Mouse (Mus musculus): ENCODE data around the gene Abhd5. TPM values are rescaled to one million over a fixed set of nuclear protein-coding genes. Genes with fewer than 3 reads are reported as not detected.
"Not testable (repeated sequence)": the region's sequence is repeated elsewhere in the genome, so short reads cannot be mapped to it uniquely, and the experiment has no call there.

The Abhd5 gene
- polyA plus RNA-seq (2014; fragmentation: Nextera tagmentation; extraction: Ambion mirVana) = 15.9 and 23.4 TPM in 2 replicates

- peak within 1 kb of the TSS; percentile 92 for H3K9ac ChIP-seq (ENCODE audit: low read depth, low read length)
- peak within 1 kb of the TSS; percentile 77 for H3K4me2 ChIP-seq
- H3K27ac ChIP-seq (ENCODE audit: low read depth, low read length) = peak within 1 kb of the TSS; percentile 79
- no peaks in the 10 kb centered on the region for H3K4me1 ChIP-seq (ENCODE audit: control insufficient read depth, insufficient read depth, low read length)
- under 1% methylated on average over 83 of the region's 84 CpGs for WGBS (ENCODE audit: insufficient replicate concordance)
- peak within 1 kb of the TSS; percentile 79 for H3K4me3 ChIP-seq (ENCODE audit: low read depth, low read length)
- no peaks in the 10 kb centered on the region for H3K9me3 ChIP-seq (replicated peaks; ENCODE audit: control insufficient read depth, low read length)
- peak; percentile 96 for ATAC-seq (replicated peaks; ENCODE audit: insufficient number of reproducible peaks, low FRiP score, low TSS enrichment)
- H3K27me3 ChIP-seq (ENCODE audit: control insufficient read depth, insufficient read depth, low read length) = no peaks in the 10 kb centered on the region
- H3K36me3 ChIP-seq (ENCODE audit: control insufficient read depth, insufficient read depth, low read length) = no peaks in the 10 kb centered on the region
Measured at GRCm38 (mm10) chr9:122351303-122352024, at the start of gene Abhd5. Gene Abhd5, plus strand, starts transcription at chr9:122351608.

DNA sequence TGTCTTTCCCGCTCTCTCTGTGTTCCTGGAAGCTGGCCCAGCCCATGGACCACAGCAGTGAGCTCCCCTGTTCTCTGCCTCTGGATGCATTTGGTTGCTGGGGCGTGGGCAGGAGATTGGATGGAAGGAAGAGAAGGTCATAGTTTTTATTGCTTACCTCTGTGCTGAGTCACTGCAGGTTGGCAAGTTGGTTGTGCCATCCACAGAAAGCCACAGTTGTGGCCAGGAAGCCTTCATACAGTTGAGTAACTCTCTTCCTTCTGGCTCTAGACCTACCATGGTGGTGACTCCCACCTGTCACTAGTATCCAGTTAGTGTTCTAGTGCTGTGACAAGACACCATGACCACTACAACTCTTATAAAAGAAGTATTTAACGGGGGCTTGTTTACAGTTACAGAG, 46.1 kb upstream of the Abhd5 start:
- 77% methylated on average over 3 of the region's 3 CpGs for WGBS (ENCODE audit: insufficient replicate concordance)
- no peak overlapping the region for H3K4me3 ChIP-seq (ENCODE audit: low read depth, low read length)

GRCm38 (mm10) chr9:122309013-122309980, 42.1 kb upstream of the Abhd5 start:
- ATAC-seq (replicated peaks; ENCODE audit: insufficient number of reproducible peaks, low FRiP score, low TSS enrichment) = no peak
- peak overlapping the region; percentile 25; the same call in 1 of the 2 replicates for H3K4me2 ChIP-seq
- H3K9me3 ChIP-seq (replicated peaks; ENCODE audit: control insufficient read depth, low read length) = no peaks in the 10 kb centered on the region
- H3K36me3 ChIP-seq (ENCODE audit: control insufficient read depth, insufficient read depth, low read length) = no peaks in the 10 kb centered on the region
- H3K4me1 ChIP-seq (ENCODE audit: control insufficient read depth, insufficient read depth, low read length) = peaks cover 9% of the 10 kb centered on the region
- H3K27ac ChIP-seq (ENCODE audit: low read depth, low read length) = no peak overlapping the region
- H3K27me3 ChIP-seq (ENCODE audit: control insufficient read depth, insufficient read depth, low read length) = no peaks in the 10 kb centered on the region
- H3K4me3 ChIP-seq (ENCODE audit: low read depth, low read length) = no peak overlapping the region
- WGBS (ENCODE audit: insufficient replicate concordance) = 53% methylated on average over 14 of the region's 14 CpGs
- no peak overlapping the region for H3K9ac ChIP-seq (ENCODE audit: low read depth, low read length)

More for the DNA sequence above, 46.1 kb upstream of the Abhd5 start:
- H3K4me1 ChIP-seq (ENCODE audit: control insufficient read depth, insufficient read depth, low read length) = peaks cover 9% of the 10 kb centered on the region
- ATAC-seq (replicated peaks; ENCODE audit: insufficient number of reproducible peaks, low FRiP score, low TSS enrichment) = no peak
- H3K4me2 ChIP-seq = no peak overlapping the region
- H3K9me3 ChIP-seq (replicated peaks; ENCODE audit: control insufficient read depth, low read length) = no peaks in the 10 kb centered on the region
- no peak overlapping the region for H3K9ac ChIP-seq (ENCODE audit: low read depth, low read length)
- no peaks in the 10 kb centered on the region for H3K36me3 ChIP-seq (ENCODE audit: control insufficient read depth, insufficient read depth, low read length)
- no peak overlapping the region for H3K27ac ChIP-seq (ENCODE audit: low read depth, low read length)
- no peaks in the 10 kb centered on the region for H3K27me3 ChIP-seq (ENCODE audit: control insufficient read depth, insufficient read depth, low read length)

GRCm38 (mm10) chr9:122310613-122311049, 40.8 kb upstream of the Abhd5 start:
- Histone ChIP-seq H3K9me3 (replicated peaks; ENCODE audit: control insufficient read depth, low read length) (no peaks in the 10 kb centered on the region), H3K27me3 (ENCODE audit: control insufficient read depth, insufficient read depth, low read length) (no peaks in the 10 kb centered on the region), H3K27ac (ENCODE audit: low read depth, low read length) (no peak overlapping the region), H3K4me1 (ENCODE audit: control insufficient read depth, insufficient read depth, low read length) (peaks cover 9% of the 10 kb centered on the region), H3K36me3 (ENCODE audit: control insufficient read depth, insufficient read depth, low read length) (no peaks in the 10 kb centered on the region), H3K9ac (ENCODE audit: low read depth, low read length) (peak overlapping the region; percentile 66), H3K4me2 (peak overlapping the region; percentile 54), H3K4me3 (ENCODE audit: low read depth, low read length) (peak overlapping the region; percentile 52)
- ATAC-seq (replicated peaks; ENCODE audit: insufficient number of reproducible peaks, low FRiP score, low TSS enrichment) = peak; percentile 79
- 7% methylated on average over 18 of the region's 19 CpGs for WGBS (ENCODE audit: insufficient replicate concordance)

- H3K27me3 ChIP-seq (ENCODE audit: control insufficient read depth, insufficient read depth, low read length) = no peaks in the 10 kb centered on the region
- ATAC-seq (replicated peaks; ENCODE audit: insufficient number of reproducible peaks, low FRiP score, low TSS enrichment) = no peak
- H3K9me3 ChIP-seq (replicated peaks; ENCODE audit: control insufficient read depth, low read length) = no peaks in the 10 kb centered on the region
- peaks cover 9% of the 10 kb centered on the region for H3K4me1 ChIP-seq (ENCODE audit: control insufficient read depth, insufficient read depth, low read length)
- WGBS (ENCODE audit: insufficient replicate concordance) = 72% methylated on average over 7 of the region's 7 CpGs
- peak overlapping the region; percentile 52 for H3K4me3 ChIP-seq (ENCODE audit: low read depth, low read length)
- H3K9ac ChIP-seq (ENCODE audit: low read depth, low read length) = peak overlapping the region; percentile 66
- H3K4me2 ChIP-seq = peak overlapping the region; percentile 54
- H3K27ac ChIP-seq (ENCODE audit: low read depth, low read length) = no peak overlapping the region
- H3K36me3 ChIP-seq (ENCODE audit: control insufficient read depth, insufficient read depth, low read length) = no peaks in the 10 kb centered on the region
Measured at GRCm38 (mm10) chr9:122311051-122311760, 40.2 kb upstream of the Abhd5 start.

DNA sequence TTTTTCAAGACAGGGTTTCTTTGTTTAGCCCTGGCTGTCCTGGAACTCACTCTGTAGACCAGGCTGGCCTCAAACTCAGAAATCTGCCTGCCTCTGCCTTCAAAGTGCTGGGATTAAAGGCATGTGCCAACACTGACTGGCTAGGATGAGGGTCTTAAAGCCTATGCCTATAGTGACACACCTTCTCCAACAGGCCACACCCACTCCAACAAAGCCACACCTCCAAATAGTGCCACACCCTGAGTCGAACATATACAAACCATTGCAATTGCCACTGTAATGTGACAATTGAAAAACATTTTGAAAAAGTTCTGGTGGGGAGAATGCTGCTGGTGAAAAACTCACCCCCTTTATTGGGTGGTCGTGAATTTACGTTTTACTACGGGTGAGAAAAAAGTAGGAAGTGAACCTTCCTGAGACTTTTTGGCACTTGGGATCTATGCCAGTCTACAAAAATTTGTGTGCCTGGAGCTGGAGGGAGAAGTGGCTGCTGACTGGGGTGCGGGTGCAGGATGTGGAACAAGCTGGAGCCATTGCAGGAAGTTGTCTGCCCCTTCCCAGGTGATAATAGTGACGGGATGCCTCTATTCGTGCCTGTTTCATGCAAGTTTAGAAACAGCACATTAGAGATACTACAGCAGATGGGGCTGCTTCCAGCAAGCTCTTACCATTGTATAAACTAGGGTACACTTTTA, 39.0 kb upstream of the Abhd5 start:
- H3K4me2 ChIP-seq = no peak overlapping the region
- H3K9ac ChIP-seq (ENCODE audit: low read depth, low read length) = no peak overlapping the region
- no peaks in the 10 kb centered on the region for H3K27me3 ChIP-seq (ENCODE audit: control insufficient read depth, insufficient read depth, low read length)

DNA sequence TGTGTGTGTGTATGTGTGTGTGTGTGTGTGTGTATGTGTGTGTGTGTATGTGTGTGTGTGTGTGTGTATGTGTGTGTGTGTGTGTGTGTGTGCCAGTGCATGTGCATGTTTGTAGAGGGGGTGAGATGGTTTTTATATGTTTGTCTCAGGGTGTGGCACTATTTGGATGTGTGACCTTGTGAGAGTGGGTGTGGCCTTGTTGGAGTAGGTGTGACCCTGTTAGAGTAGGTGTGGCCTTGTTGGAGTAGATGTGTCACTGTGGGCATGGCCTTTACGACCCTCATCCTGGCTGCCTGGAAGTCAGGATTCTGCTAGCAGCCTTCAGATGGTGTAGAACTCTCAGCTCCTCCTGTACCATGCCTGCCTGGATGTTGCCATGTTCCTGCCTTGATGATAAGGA, 38.3 kb upstream of the Abhd5 start:
- not testable (repeated sequence) for H3K4me1 ChIP-seq (ENCODE audit: control insufficient read depth, insufficient read depth, low read length); H3K4me2 ChIP-seq; H3K36me3 ChIP-seq (ENCODE audit: control insufficient read depth, insufficient read depth, low read length); H3K27me3 ChIP-seq (ENCODE audit: control insufficient read depth, insufficient read depth, low read length); H3K9me3 ChIP-seq (replicated peaks; ENCODE audit: control insufficient read depth, low read length); ATAC-seq (replicated peaks; ENCODE audit: insufficient number of reproducible peaks, low FRiP score, low TSS enrichment); H3K9ac ChIP-seq (ENCODE audit: low read depth, low read length); H3K4me3 ChIP-seq (ENCODE audit: low read depth, low read length); H3K27ac ChIP-seq (ENCODE audit: low read depth, low read length)
- WGBS (ENCODE audit: insufficient replicate concordance) = 75% methylated on average over 1 of the region's 1 CpGs

More for the DNA sequence above, 39.0 kb upstream of the Abhd5 start:
- H3K4me1 ChIP-seq (ENCODE audit: control insufficient read depth, insufficient read depth, low read length) = peaks cover 9% of the 10 kb centered on the region
- H3K9me3 ChIP-seq (replicated peaks; ENCODE audit: control insufficient read depth, low read length) = no peaks in the 10 kb centered on the region
- 78% methylated on average over 7 of the region's 7 CpGs for WGBS (ENCODE audit: insufficient replicate concordance)
- no peak overlapping the region for H3K4me3 ChIP-seq (ENCODE audit: low read depth, low read length)
- no peaks in the 10 kb centered on the region for H3K36me3 ChIP-seq (ENCODE audit: control insufficient read depth, insufficient read depth, low read length)
- no peak for ATAC-seq (replicated peaks; ENCODE audit: insufficient number of reproducible peaks, low FRiP score, low TSS enrichment)
- H3K27ac ChIP-seq (ENCODE audit: low read depth, low read length) = no peak overlapping the region

DNA sequence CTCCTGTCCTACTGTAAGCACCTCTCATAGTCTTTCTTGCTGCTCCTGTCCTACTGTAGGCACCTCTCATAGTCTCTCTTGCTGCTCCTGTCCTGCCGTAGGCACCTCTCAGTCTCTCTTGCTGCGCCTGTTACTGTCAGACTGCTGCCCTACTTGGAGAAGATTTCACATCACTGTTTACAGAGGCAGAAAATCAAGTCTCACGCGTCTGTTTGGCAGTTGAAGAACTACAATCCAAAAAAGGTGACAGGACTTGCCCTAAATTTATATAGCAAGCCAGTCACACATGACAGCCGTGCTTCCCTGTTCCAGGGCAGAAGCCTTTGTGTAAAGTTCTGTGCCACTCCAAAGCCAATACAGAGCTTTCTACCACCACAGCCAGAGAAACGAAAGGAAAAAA, 37.0 kb upstream of the Abhd5 start:
- H3K27me3 ChIP-seq (ENCODE audit: control insufficient read depth, insufficient read depth, low read length) = no peaks in the 10 kb centered on the region
- no peaks in the 10 kb centered on the region for H3K9me3 ChIP-seq (replicated peaks; ENCODE audit: control insufficient read depth, low read length)
- H3K36me3 ChIP-seq (ENCODE audit: control insufficient read depth, insufficient read depth, low read length) = no peaks in the 10 kb centered on the region
- no peak overlapping the region for H3K27ac ChIP-seq (ENCODE audit: low read depth, low read length)
- H3K4me2 ChIP-seq = no peak overlapping the region
- no peak for ATAC-seq (replicated peaks; ENCODE audit: insufficient number of reproducible peaks, low FRiP score, low TSS enrichment)
- no peak overlapping the region for H3K4me3 ChIP-seq (ENCODE audit: low read depth, low read length)
- WGBS (ENCODE audit: insufficient replicate concordance) = 82% methylated on average over 6 of the region's 6 CpGs
- H3K4me1 ChIP-seq (ENCODE audit: control insufficient read depth, insufficient read depth, low read length) = peaks cover 7% of the 10 kb centered on the region
- no peak overlapping the region for H3K9ac ChIP-seq (ENCODE audit: low read depth, low read length)
